Mouse (Mus musculus) embryonic fibroblast, embryonic 13.5 days (primary cell): ENCODE data around the gene Spg7.

Experiments
- CTCF ChIP-seq: IDR thresholded peaks from 2 replicates; pipeline ENCODE4 v1.5.1; 2011; ENCODE audit warnings: mild to moderate bottlenecking, control low read depth, low read length, moderate library complexity, borderline replicate concordance; ENCODE audit not compliant: insufficient read depth
- POLR2A ChIP-seq: IDR thresholded peaks from 2 replicates; pipeline ENCODE4 v1.6.1; 2011; ENCODE audit warnings: low read depth, mild to moderate bottlenecking, control low read depth, low read length, moderate library complexity

- TF ChIP-seq POLR2A, result no peak
- no peak for TF ChIP-seq CTCF
These were observed 47.7 kb upstream of the Spg7 start for GRCm38 (mm10) chr8:123015074-123015473.
